Mouse (Mus musculus) heart, adult 2 months (tissue): Measurements from ENCODE around the gene Tsen2.

Experiments used
- CTCF ChIP-seq: fragments of 200-600 bp; IDR thresholded peaks from 2 replicates; pipeline ENCODE4 v1.8.1; 2022; ENCODE audit warnings: antibody characterized with exemption, mild to moderate bottlenecking, moderate library complexity
- POLR2A ChIP-seq: fragments of 200-500 bp; IDR thresholded peaks from 2 replicates; pipeline ENCODE4 v1.6.1; 2011; ENCODE audit warnings: mild to moderate bottlenecking, low read depth, low read length, control low read depth; ENCODE audit not compliant: insufficient read depth

- no peak for TF ChIP-seq CTCF
- no peak for TF ChIP-seq POLR2A
Observed at GRCm38 (mm10) chr6:115524449-115524990, 19.9 kb upstream of the Tsen2 start.
